Mouse (Mus musculus): ENCODE measurements around the gene Rab31. TPM values are rescaled to one million over a fixed set of nuclear protein-coding genes. Genes with fewer than 3 reads are reported as not detected.

Gene Rab31
- polyA plus RNA-seq, 1 experiment from 2014 or later = 73.3 TPM

- H3K27me3 ChIP-seq (replicated peaks) = no peaks in the 10 kb centered on the region
- no peak overlapping the region for H3K9ac ChIP-seq
- no peak overlapping the region for H3K4me3 ChIP-seq
- H3K9me3 ChIP-seq = no peaks in the 10 kb centered on the region
- H3K4me2 ChIP-seq (replicated peaks) = no peak overlapping the region
- 77% methylated on average over 17 of the region's 17 CpGs for whole genome bisulfite sequencing
- H3K27ac ChIP-seq = no peak overlapping the region
- no peaks in the 10 kb centered on the region; the same call in 1 of the 2 replicates for H3K4me1 ChIP-seq
- no peak for ATAC-seq (ENCODE audit: low FRiP score, low read depth)
- peaks cover 10% of the 10 kb centered on the region; the same call in 1 of the 2 replicates for H3K36me3 ChIP-seq
Measured at GRCm38 (mm10) chr17:65666388-65667161, 106.0 kb downstream of the Rab31 start.

GRCm38 (mm10) chr17:65665786-65666387, 106.7 kb downstream of the Rab31 start:
- H3K27me3 ChIP-seq (replicated peaks) = no peaks in the 10 kb centered on the region
- H3K9ac ChIP-seq = no peak overlapping the region
- no peaks in the 10 kb centered on the region for H3K9me3 ChIP-seq
- H3K36me3 ChIP-seq = peaks cover 10% of the 10 kb centered on the region; the same call in 1 of the 2 replicates
- H3K27ac ChIP-seq = no peak overlapping the region
- no peaks in the 10 kb centered on the region; the same call in 1 of the 2 replicates for H3K4me1 ChIP-seq
- no peak overlapping the region for H3K4me3 ChIP-seq
- no peak overlapping the region for H3K4me2 ChIP-seq (replicated peaks)
- WGBS = 93% methylated on average over 12 of the region's 12 CpGs
- no peak for ATAC-seq (ENCODE audit: low FRiP score, low read depth)

GRCm38 (mm10) chr17:65663329-65664078, 109.0 kb downstream of the Rab31 start:
- Histone ChIP-seq H3K4me3 (no peak overlapping the region), H3K4me1 (no peaks in the 10 kb centered on the region; the same call in 1 of the 2 replicates), H3K36me3 (peaks cover 10% of the 10 kb centered on the region; the same call in 1 of the 2 replicates), H3K27me3 (replicated peaks) (no peaks in the 10 kb centered on the region), H3K27ac (no peak overlapping the region), H3K9me3 (no peaks in the 10 kb centered on the region), H3K9ac (no peak overlapping the region), H3K4me2 (replicated peaks) (no peak overlapping the region)
- WGBS = 78% methylated on average over 14 of the region's 14 CpGs
- no peak for ATAC-seq (ENCODE audit: low FRiP score, low read depth)

GRCm38 (mm10) chr17:65662662-65663061, 109.9 kb downstream of the Rab31 start:
- Histone ChIP-seq H3K4me1 (no peaks in the 10 kb centered on the region; the same call in 1 of the 2 replicates), H3K27ac (no peak overlapping the region), H3K27me3 (replicated peaks) (no peaks in the 10 kb centered on the region), H3K9ac (no peak overlapping the region), H3K4me2 (replicated peaks) (no peak overlapping the region), H3K9me3 (no peaks in the 10 kb centered on the region), H3K36me3 (peaks cover 10% of the 10 kb centered on the region; the same call in 1 of the 2 replicates), H3K4me3 (no peak overlapping the region)
- WGBS = 85% methylated on average over 3 of the region's 3 CpGs
- no peak for ATAC-seq (ENCODE audit: low FRiP score, low read depth)

GRCm38 (mm10) chr17:65658416-65658815, 114.1 kb downstream of the Rab31 start:
- Histone ChIP-seq H3K4me1 (no peaks in the 10 kb centered on the region), H3K9ac (no peak overlapping the region), H3K9me3 (no peaks in the 10 kb centered on the region), H3K27ac (no peak overlapping the region), H3K4me2 (replicated peaks) (no peak overlapping the region), H3K27me3 (replicated peaks) (no peaks in the 10 kb centered on the region), H3K36me3 (no peaks in the 10 kb centered on the region), H3K4me3 (no peak overlapping the region)
- ATAC-seq (ENCODE audit: low FRiP score, low read depth) = no peak
- 89% methylated on average over 2 of the region's 2 CpGs for WGBS

GRCm38 (mm10) chr17:65657958-65658357, 114.6 kb downstream of the Rab31 start:
- H3K4me3 ChIP-seq = no peak overlapping the region
- no peaks in the 10 kb centered on the region for H3K4me1 ChIP-seq
- WGBS = 91% methylated on average over 9 of the region's 9 CpGs
- H3K27me3 ChIP-seq (replicated peaks) = no peaks in the 10 kb centered on the region
- no peak for ATAC-seq (ENCODE audit: low FRiP score, low read depth)
- no peaks in the 10 kb centered on the region for H3K9me3 ChIP-seq
- no peaks in the 10 kb centered on the region for H3K36me3 ChIP-seq
- H3K4me2 ChIP-seq (replicated peaks) = no peak overlapping the region
- no peak overlapping the region for H3K9ac ChIP-seq
- H3K27ac ChIP-seq = no peak overlapping the region

- H3K4me3 ChIP-seq = no peak overlapping the region
- H3K4me1 ChIP-seq = no peaks in the 10 kb centered on the region
- no peak overlapping the region for H3K27ac ChIP-seq
- H3K4me2 ChIP-seq (replicated peaks) = no peak overlapping the region
- no peaks in the 10 kb centered on the region for H3K27me3 ChIP-seq (replicated peaks)
- H3K9ac ChIP-seq = no peak overlapping the region
- no peaks in the 10 kb centered on the region for H3K9me3 ChIP-seq
- H3K36me3 ChIP-seq = peaks cover 6% of the 10 kb centered on the region; the same call in 1 of the 2 replicates
- WGBS = 95% methylated on average over 6 of the region's 6 CpGs
- ATAC-seq (ENCODE audit: low FRiP score, low read depth) = no peak
Measured at GRCm38 (mm10) chr17:65656731-65657130, 115.8 kb downstream of the Rab31 start.

GRCm38 (mm10) chr17:65656076-65656475, 116.5 kb downstream of the Rab31 start:
- no peaks in the 10 kb centered on the region for H3K4me1 ChIP-seq
- 91% methylated on average over 8 of the region's 8 CpGs for WGBS
- no peaks in the 10 kb centered on the region for H3K27me3 ChIP-seq (replicated peaks)
- no peak for ATAC-seq (ENCODE audit: low FRiP score, low read depth)
- no peak overlapping the region for H3K27ac ChIP-seq
- H3K9me3 ChIP-seq = no peaks in the 10 kb centered on the region
- no peak overlapping the region for H3K4me3 ChIP-seq
- H3K36me3 ChIP-seq = peaks cover 6% of the 10 kb centered on the region; the same call in 1 of the 2 replicates
- no peak overlapping the region for H3K4me2 ChIP-seq (replicated peaks)
- no peak overlapping the region for H3K9ac ChIP-seq

GRCm38 (mm10) chr17:65655608-65656007, 116.9 kb downstream of the Rab31 start:
- Histone ChIP-seq H3K4me1 (no peaks in the 10 kb centered on the region), H3K9ac (no peak overlapping the region), H3K36me3 (peaks cover 6% of the 10 kb centered on the region; the same call in 1 of the 2 replicates), H3K27me3 (replicated peaks) (no peaks in the 10 kb centered on the region), H3K4me3 (no peak overlapping the region), H3K4me2 (replicated peaks) (no peak overlapping the region), H3K27ac (no peak overlapping the region), H3K9me3 (no peaks in the 10 kb centered on the region)
- 91% methylated on average over 4 of the region's 4 CpGs for WGBS
- ATAC-seq (ENCODE audit: low FRiP score, low read depth) = no peak

GRCm38 (mm10) chr17:65650598-65650997, 122.0 kb downstream of the Rab31 start:
- 92% methylated on average over 6 of the region's 6 CpGs for WGBS
- peak; percentile 21; the same call in 1 of the 2 replicates for ATAC-seq (ENCODE audit: low FRiP score, low read depth)
- no peak overlapping the region for H3K27ac ChIP-seq

GRCm38 (mm10) chr17:65649175-65649493, 123.4 kb downstream of the Rab31 start:
- Histone ChIP-seq H3K4me3 (no peak overlapping the region), H3K4me1 (no peaks in the 10 kb centered on the region), H3K36me3 (peaks cover 6% of the 10 kb centered on the region; the same call in 1 of the 2 replicates), H3K9ac (no peak overlapping the region), H3K27me3 (replicated peaks) (no peaks in the 10 kb centered on the region), H3K9me3 (no peaks in the 10 kb centered on the region), H3K4me2 (replicated peaks) (no peak overlapping the region), H3K27ac (no peak overlapping the region)
- WGBS = 87% methylated on average over 2 of the region's 2 CpGs
- no peak for ATAC-seq (ENCODE audit: low FRiP score, low read depth)

More at GRCm38 (mm10) chr17:65650598-65650997, 122.0 kb downstream of the Rab31 start:
- H3K36me3 ChIP-seq = peaks cover 6% of the 10 kb centered on the region; the same call in 1 of the 2 replicates
- no peak overlapping the region for H3K4me3 ChIP-seq
- H3K27me3 ChIP-seq (replicated peaks) = no peaks in the 10 kb centered on the region
- no peak overlapping the region for H3K9ac ChIP-seq
- no peaks in the 10 kb centered on the region for H3K9me3 ChIP-seq
- no peaks in the 10 kb centered on the region for H3K4me1 ChIP-seq
- H3K4me2 ChIP-seq (replicated peaks) = no peak overlapping the region
